Mouse (Mus musculus): ENCODE data around the gene Herpud2.
"Not testable (repeated sequence)": the region's sequence is repeated elsewhere in the genome, so short reads cannot be mapped to it uniquely, and the experiment has no call there.

Herpud2 gene

GRCm38 (mm10) chr9:25145925-25146324 lies 5.7 kb downstream of the Herpud2 start:
- no peak for DNase-seq (ENCODE audit: low spot score)

GRCm38 (mm10) chr9:25143950-25144349 lies 7.7 kb downstream of the Herpud2 start:
- no peak for DNase-seq (ENCODE audit: low spot score)

- DNase-seq (ENCODE audit: low spot score) = no peak
Observed at GRCm38 (mm10) chr9:25142988-25143387, 8.6 kb downstream of the Herpud2 start.

GRCm38 (mm10) chr9:25142041-25142440 lies 9.6 kb downstream of the Herpud2 start:
- DNase-seq (ENCODE audit: low spot score) = no peak

- no peak for DNase-seq (ENCODE audit: low spot score)
Observed at GRCm38 (mm10) chr9:25140330-25140729, 11.3 kb downstream of the Herpud2 start.

GRCm38 (mm10) chr9:25138900-25139299 lies 12.7 kb downstream of the Herpud2 start:
- DNase-seq (ENCODE audit: low spot score) = no peak

GRCm38 (mm10) chr9:25132920-25133319 lies 18.7 kb downstream of the Herpud2 start:
- DNase-seq (ENCODE audit: low spot score) = no peak

GRCm38 (mm10) chr9:25132253-25132652 lies 19.4 kb downstream of the Herpud2 start:
- DNase-seq (ENCODE audit: low spot score) = no peak

GRCm38 (mm10) chr9:25124048-25124447 lies 27.6 kb downstream of the Herpud2 start:
- no peak for DNase-seq (ENCODE audit: low spot score)

GRCm38 (mm10) chr9:25123590-25123989 lies 28.0 kb downstream of the Herpud2 start:
- not testable (repeated sequence) for DNase-seq (ENCODE audit: low spot score)

- no peak for DNase-seq (ENCODE audit: low spot score)
Observed at GRCm38 (mm10) chr9:25104638-25105037, 47.0 kb downstream of the Herpud2 start.

GRCm38 (mm10) chr9:25102881-25103280 lies 48.7 kb downstream of the Herpud2 start:
- no peak for DNase-seq (ENCODE audit: low spot score)

GRCm38 (mm10) chr9:25090853-25091252 lies 60.8 kb downstream of the Herpud2 start:
- no peak for DNase-seq (ENCODE audit: low spot score)

- DNase-seq (ENCODE audit: low spot score) = no peak
Observed at GRCm38 (mm10) chr9:25089122-25089521, 62.5 kb downstream of the Herpud2 start, which contains the start of gene Gm10181. TSS of gene Gm10181 (plus strand) at chr9:25089422.

- DNase-seq (ENCODE audit: low spot score) = no peak
Observed at GRCm38 (mm10) chr9:25076505-25076904, 75.1 kb downstream of the Herpud2 start.

- no peak for DNase-seq (ENCODE audit: low spot score)
Observed at GRCm38 (mm10) chr9:25075977-25076376, 75.6 kb downstream of the Herpud2 start.

- no peak for DNase-seq (ENCODE audit: low spot score)
Observed at GRCm38 (mm10) chr9:25072666-25073065, 79.0 kb downstream of the Herpud2 start.

GRCm38 (mm10) chr9:25058726-25059125 lies 92.9 kb downstream of the Herpud2 start:
- DNase-seq (ENCODE audit: low spot score) = no peak
